Mouse (Mus musculus) 416B (cell line): ENCODE data around the gene Mki67.
A peak's percentile ranks its signal among the peaks of the same experiment; 100 is the strongest.

Experiments used
- DNase-seq: peaks from one replicate; pipeline ENCODE4 v3.0.0; 2011; ENCODE audit warnings: low read depth

Mki67 gene

DNA sequence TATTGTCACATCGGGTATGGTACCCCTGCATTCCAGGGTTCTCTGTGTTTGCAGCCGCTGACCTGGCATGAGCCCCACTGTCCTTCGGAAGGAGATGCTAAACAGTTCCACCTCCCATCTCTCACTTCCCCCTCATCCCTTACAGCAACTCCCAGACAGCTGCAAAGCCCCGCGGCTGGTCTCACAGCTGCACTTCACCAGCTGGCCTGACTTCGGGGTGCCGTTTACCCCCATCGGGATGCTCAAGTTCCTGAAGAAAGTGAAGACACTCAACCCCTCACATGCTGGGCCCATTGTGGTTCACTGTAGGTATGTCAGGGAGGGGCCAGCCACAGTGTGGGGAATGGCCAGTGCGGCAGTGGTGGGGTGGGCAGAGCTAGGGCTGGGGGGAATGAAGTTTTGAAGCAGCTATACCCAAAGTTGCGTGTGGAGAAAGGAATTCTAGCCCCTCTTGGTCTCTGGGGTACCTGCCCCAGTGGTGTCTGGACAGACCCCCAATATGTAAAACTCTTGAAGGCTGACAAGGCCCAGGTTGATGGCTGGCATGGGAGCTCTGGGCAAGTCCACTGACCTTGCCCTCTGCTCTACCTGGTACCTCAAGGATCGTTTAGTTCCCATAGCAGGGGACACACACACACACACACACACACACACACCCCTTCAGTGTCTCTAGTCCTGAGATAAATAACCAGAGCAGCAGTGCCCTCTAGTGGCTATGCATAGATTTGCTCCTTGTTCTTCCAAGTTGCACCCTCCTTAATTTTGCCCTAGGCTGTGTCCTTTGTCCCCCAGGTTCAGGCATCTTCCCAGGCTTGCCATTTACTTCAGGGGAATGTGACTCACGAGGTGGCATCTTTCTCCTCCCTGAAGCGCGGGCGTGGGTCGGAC lies 47.1 kb downstream of the Mki67 start:
- peak; percentile 88 for DNase-seq

DNA sequence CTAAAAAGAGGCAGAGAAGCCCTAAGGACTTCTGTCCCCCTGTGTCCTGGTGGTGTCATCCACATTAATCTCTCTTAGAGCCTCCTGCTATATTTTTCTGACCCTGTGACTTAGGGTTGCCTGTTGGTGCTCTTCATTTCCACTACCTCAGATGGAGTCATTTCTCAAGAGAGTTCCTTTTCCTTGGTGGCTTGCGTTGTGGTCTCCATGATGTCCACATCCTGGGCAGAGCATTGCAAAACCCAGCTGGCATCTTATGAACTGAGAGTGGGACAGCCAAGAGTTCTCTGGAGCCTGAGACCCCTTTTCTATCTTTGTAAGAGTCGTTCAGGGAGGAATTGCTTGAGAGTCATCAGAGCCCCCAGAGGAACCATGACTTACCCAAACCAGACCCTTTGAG lies 49.8 kb downstream of the Mki67 start:
- peak; percentile 75 for DNase-seq

DNA sequence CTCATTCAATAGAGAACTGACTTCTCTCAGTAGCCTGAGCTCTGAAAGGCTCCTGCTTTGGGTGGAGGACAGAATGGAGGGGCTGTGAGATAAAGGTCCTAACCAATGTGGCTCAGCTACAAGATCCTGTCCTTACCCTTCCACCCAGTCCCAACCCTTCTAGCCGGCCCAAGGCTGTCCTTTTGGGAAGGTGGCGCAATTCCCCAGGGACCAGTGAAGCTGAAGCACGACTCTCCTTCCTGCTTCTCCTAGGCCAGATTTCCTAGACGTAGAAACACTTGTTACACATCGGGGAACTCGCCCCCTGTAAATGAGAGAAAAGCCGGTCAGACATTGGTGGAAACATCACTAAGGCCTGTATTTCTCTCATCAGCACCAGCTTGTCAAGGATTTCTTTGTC lies 52.0 kb downstream of the Mki67 start:
- no peak for DNase-seq

DNA sequence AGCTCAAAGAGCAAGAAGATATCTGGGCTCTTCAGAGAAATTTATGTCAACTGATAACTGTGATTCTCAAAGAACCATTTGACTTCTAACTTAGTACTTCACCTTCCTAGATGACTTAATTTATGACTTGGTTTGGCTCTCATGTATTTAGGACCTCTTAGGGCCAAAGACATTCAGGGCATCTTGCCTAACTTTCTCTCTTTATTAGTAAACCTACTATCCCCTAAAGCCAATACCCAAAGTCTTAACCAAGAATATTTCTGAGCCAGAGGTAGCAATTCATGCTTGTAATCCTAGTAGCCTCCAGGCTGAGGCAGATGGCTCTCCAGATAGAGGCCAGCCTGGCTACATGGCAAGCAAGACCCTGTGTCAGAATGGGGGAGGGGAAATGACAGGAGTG lies 55.8 kb downstream of the Mki67 start:
- no peak for DNase-seq

DNA sequence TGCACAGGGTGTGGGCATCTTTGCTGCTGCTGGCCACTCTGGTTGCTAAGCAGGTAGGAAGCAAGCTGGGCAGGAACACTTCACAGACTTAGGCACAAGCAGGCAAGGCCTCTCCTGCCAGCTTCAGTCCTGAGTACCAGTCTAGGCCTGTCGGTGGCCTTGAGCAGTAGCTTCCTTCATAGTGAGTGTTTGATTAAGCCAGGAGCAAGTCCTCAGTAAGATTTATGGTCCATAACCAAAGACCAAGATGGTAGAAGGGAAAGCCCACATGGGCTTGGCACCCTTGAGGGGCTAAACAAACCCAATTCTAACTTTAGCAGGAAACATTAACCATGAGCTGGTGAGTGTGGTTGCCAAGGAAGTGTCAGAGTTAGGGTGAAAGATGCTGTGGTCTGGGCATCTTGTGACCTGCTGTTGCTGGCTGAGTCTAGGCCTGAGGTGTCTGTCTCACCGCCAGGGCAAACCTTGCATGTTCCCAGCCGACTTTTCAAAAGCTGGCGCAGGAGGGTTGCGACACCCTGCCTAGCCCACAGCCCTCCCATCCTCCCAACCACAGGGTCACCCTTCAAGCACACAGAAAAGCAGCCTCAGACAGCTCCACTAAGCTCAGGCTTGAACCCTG lies 56.7 kb downstream of the Mki67 start:
- peak; percentile 90 for DNase-seq

DNA sequence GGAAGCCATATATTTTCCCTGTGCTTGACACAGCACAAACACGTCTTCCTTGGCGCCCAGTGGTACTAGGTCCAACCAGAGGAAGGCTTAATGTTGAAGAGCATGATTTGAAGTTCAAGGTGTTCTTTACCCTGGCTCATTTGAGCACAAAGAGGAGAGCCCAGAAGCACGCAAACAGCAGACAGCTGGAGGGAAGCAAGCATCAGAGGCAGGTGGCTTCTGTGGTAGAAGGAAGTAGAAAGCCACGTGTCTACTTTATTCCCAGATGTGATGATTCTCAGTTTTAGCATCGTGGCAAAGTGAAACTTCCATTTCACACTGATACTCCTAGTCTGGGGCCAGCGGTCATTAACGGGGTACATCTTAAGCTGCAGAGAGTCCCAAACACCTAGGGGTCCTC lies 58.0 kb downstream of the Mki67 start:
- no peak for DNase-seq

DNA sequence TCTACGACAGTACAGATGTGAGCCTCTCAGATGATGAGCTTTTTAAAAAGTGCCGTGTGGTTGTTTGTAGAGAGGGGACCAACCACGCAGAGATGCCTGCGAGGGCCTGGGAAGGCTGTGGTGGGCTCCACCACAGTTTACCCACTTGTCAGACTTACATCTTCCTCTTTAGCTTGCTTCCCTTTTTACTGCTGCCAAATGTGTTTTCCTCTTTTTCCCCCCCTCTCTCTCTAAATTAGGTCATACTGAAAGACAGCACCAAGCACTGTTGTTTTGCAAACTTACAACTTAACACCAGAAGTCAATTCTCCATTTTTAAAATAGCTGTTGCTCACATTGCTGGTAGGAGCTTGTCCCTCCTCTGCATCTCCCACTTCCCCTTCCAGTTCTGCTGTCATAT lies 61.0 kb downstream of the Mki67 start:
- DNase-seq: peak; percentile 76

DNA sequence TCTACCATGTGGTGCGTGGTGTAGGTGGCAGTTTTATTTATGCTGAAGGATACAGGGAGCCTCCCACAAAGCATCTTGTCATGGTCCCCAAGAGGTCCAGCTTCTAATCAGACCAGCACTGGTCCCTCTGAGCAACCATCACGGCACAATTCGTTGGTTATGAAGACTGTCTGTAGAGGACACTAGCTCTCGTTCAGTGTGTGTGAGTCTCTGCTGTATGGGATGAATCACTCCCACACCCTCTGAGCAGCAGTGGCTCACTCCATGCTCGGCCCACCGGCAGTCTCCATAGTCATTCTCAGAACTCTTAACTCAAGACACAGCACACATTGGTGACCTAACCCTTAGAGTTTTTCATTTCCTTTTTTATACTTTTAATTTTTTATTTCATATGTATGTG lies 61.9 kb downstream of the Mki67 start:
- no peak for DNase-seq

DNA sequence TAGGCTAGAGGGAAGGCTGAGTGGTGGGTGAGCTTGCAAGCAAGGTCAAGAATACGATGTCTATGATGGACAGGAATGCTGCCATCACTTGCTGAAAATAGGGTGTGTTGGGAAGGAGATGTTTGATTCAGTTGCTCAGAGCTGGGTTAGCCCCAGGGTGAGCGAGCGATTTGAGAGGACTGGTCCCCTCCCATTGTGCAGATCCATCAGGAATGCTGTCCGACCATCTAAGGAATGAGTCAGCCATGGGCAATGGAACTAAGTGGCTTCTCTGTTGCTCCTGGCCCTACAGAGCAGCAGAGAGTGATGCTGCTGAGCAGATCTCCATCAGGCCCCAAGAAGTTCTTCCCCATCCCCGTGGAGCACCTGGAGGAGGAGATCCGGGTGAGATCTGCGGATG lies 62.6 kb downstream of the Mki67 start:
- no peak for DNase-seq

DNA sequence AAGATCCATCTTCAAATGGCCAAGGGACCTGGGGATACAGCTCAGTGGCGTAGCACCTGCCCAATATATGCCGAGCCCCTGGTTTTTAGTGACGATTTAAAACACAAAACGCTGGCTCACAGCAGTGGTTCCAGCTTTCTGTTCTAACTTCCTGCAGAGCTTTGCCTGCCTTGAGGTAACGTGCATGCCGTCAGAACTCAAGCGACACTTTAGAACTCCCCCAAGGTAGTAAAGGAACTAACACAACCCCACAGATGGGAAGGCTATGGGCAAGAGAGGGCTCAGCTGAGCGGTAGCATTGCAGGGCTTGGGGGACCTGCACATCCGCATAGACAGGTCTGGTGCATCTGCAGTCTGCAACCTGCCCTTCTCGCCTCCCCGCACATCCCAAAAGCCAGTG lies 63.4 kb downstream of the Mki67 start:
- no peak for DNase-seq

DNA sequence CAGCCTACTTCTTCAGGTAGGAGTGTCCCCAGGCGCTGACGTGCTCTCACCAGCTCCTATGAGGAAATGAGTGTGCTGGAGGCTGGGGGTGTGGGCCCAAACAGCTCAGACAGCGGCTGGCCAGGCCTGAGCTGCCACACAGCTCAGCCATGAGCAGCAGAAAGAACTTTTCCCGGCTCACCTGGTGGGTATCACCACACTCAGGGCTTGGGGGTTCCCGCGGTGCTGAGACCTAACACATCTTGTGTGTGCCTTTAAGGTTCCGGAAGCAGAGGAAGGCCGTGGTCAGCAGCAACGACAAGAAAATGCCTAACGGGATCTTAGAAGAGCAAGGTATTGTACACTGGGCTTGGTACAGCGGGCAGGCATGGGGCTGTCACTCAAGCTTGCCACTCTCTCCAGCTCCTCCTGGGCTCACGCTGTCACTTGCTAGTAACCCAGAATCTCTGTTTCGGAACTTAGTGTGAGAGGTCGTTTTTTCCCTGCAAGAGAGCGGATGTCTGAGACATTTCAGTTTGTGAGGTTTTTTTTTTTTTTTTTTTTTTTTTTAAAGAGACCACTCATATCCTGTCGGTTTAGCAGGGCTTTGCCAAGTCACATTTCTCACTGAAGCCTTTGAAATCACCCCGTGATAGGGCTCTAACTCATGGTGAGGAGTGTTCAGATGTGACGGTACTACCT lies 64.2 kb downstream of the Mki67 start:
- peak; percentile 91 for DNase-seq

DNA sequence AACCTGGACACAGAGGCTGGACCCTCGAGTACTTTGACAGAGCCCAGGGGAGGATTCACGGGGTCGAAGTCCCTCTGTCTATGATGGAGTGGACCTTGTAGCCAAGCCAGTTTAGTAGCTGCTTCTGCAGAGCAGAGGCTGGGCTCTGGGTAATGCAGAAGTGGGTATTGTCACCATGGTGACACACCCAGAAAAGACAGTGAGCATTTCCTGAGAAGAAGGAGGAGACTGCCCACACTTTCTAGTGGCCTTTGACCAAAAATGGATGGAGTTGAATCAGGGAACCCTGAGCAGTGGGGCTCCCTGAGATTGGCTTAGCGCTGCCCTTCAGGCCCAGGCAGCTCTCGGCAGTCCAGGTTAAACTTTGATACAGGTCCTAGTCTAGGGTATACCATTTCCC lies 66.1 kb downstream of the Mki67 start:
- peak; percentile 70 for DNase-seq

DNA sequence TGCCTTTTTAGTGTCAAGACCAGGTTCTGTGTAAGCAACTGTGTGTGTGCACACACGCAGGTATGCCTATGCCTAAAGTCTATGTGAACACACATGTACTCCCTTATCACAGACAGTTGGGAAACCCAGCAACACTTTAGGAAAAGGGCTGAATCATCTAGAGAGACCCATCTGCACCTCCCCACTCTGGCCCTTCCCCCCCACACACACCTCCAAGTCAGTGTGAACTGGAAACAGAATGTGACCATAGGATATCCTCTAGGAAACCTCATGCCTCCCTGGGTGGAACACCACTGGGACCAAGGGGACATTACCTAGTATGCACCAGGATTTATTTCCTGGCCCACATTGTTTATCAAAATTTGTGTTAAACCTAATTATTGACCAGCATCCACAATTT lies 66.9 kb downstream of the Mki67 start:
- DNase-seq: peak; percentile 63

DNA sequence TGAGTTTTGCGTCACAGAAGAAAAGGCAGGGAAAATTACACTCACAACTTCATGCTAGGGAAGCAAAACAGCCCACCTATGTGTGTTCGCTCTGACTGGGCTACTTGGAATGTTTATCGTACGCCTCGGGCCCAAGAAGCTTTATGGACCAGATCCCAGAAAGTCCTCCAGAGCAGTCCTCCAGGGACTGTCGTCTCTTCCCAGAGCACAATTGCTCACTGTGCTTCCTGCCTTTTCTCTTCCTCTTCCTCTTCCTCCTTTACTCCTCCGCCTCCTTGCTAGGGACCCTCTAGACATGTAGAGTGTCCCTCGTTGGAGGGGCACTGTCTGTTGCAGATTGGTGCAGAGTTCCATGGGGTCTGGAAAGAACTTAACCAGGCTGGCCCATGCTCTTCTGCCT lies 67.3 kb downstream of the Mki67 start:
- no peak for DNase-seq

DNA sequence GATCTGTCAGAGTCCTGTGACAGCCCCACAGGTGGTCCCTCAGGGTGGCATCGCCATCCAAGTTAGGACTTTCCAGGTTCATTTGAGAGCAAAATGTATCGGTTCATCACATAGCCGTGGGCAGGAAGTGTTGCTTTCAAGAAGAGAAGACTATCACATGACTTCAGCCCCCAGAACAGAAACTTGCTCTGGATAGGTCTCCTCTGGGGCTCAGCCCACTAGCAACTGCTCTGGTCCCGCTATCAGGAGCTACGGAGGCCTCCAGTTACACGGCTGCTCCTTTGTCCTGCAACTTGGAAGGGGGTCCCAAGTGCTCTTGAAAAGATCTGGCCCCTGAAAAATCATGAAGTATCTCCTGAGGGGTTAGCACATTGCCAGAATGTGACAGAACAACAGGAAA lies 69.2 kb downstream of the Mki67 start:
- DNase-seq: no peak

DNA sequence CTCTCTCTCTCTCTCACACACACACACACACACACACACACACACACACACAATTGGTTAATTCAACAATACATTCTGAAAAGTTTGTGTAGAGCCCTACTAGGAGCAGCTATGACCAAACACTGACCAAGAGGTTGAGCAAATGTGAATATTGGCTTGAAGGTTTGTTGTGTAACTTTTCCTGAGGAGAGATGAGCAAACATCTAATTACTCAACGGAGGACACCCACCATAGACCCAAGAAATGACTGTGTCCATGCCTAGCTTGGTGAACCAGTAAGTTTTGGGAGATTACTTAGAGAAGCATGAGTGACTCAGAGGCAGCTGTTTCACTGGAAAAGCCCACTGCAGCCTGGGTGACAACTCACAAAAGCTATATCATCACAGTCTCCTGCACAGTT lies 71.7 kb downstream of the Mki67 start:
- peak; percentile 84 for DNase-seq

DNA sequence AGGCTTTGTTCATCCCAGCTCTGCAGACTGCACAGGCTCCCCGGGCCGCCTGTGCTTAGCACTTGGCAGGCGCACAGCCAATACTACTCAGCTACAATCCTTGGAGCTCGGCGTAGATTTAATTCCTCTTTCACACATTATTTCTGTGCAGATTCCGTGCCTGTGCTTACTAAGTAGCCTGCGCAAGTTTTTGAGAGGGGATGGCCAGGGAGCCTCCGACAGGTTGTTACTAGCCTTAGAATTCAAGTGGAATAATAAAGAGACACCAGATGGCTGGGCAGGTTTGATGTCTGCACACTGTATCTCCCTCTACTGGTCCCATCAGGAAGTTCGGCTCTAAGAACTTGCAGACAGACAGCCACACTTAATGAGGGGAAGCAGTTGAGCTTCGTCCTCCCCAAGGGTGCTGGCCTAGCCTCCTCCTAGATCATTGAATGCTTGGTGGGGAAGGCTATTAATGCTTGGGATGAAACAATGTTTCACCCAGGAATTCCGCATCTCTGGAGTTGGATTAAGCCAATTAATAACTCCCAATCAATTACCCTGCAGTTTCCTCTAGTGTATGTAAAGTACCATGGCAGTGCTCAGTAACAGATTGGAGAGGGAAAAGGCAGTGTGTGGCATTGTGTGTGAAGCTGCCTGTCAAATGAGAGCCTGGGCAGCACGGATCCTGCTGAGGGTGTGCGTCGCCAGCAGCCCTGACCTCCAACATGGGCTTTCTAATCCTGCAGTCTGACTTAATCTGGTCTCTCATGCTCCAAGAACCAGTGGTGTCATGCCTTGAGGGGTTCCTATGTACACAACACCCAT lies 74.3 kb downstream of the Mki67 start:
- DNase-seq: peak; percentile 68
